Mouse (Mus musculus) MEL (cell line): ENCODE data around the gene Macrod1.

Source experiments
- BHLHE40 ChIP-seq: IDR thresholded peaks from 2 replicates; pipeline ENCODE4 v1.6.1; 2012; ENCODE audit warnings: low read depth, mild to moderate bottlenecking, inconsistent platforms, low read length, improper control_type of control experiment, borderline replicate concordance
- CTCF ChIP-seq, 3 experiments: IDR thresholded peaks in 2 of 3; conservative IDR thresholded peaks in 1 of 3; 2 replicates each; pipeline ENCODE4 v1.5.1; 2011 to 2012; ENCODE audit warnings: low read length in 3 of 3, low read depth in 2 of 3, mild to moderate bottlenecking in 2 of 3, improper control_type of control experiment in 1 of 3, inconsistent platforms in 1 of 3, mixed read lengths in 1 of 3, moderate library complexity in 1 of 3; ENCODE audit not compliant: control insufficient read depth in 1 of 3, insufficient read depth in 1 of 3, poor library complexity in 1 of 3, severe bottlenecking in 1 of 3
- HCFC1 ChIP-seq: IDR thresholded peaks from 2 replicates; pipeline ENCODE4 v1.6.1; 2012; ENCODE audit warnings: low read depth, mild to moderate bottlenecking, inconsistent platforms, low read length, improper control_type of control experiment, moderate library complexity
- MAX ChIP-seq: IDR thresholded peaks from 2 replicates; pipeline ENCODE4 v1.6.1; 2011; ENCODE audit warnings: low read length, improper control_type of control experiment
- POLR2AphosphoS5 ChIP-seq: IDR thresholded peaks from 2 replicates; pipeline ENCODE4 v1.6.1; 2012; ENCODE audit warnings: low read depth, borderline replicate concordance, mild to moderate bottlenecking, inconsistent platforms, low read length, moderate library complexity, mixed read lengths
- ZC3H11A ChIP-seq: IDR thresholded peaks from 2 replicates; pipeline ENCODE4 v1.6.1; 2012; ENCODE audit warnings: low read depth, mild to moderate bottlenecking, inconsistent platforms, low read length, improper control_type of control experiment
- ZNF384 ChIP-seq: IDR thresholded peaks from 2 replicates; pipeline ENCODE4 v1.6.1; 2012; ENCODE audit warnings: low read depth, mild to moderate bottlenecking, inconsistent platforms, low read length, improper control_type of control experiment

- TF ChIP-seq ZC3H11A (no peak), POLR2AphosphoS5 (no peak), CTCF (IDR thresholded peaks at IDR 0.05 in 2 of 3, conservative IDR thresholded peaks at IDR 0.05 in 1 of 3; ENCODE audit: control insufficient read depth in 1 of 3, insufficient read depth in 1 of 3, low read depth in 2 of 3, low read length in 3 of 3, poor library complexity in 1 of 3, severe bottlenecking in 1 of 3) (no peak), BHLHE40 (no peak), MAX (no peak), HCFC1 (no peak), ZNF384 (no peak)
These were observed 165.6 kb downstream of the Macrod1 start for GRCm38 (mm10) chr19:7222196-7222595.
